Mouse (Mus musculus): Measurements from ENCODE around the gene 4931408C20Rik.

The 4931408C20Rik gene

GRCm38 (mm10) chr1:26686842-26687760 is at the start of gene 4931408C20Rik:
Gene 4931408C20Rik, minus strand, starts transcription at chr1:26687460.
- DNase-seq (ENCODE audit: low spot score): peak; percentile 51

- peak; percentile 38 for DNase-seq (ENCODE audit: low spot score)
Observed at GRCm38 (mm10) chr1:26687926-26688325, 666 bp upstream of the 4931408C20Rik start.

DNA sequence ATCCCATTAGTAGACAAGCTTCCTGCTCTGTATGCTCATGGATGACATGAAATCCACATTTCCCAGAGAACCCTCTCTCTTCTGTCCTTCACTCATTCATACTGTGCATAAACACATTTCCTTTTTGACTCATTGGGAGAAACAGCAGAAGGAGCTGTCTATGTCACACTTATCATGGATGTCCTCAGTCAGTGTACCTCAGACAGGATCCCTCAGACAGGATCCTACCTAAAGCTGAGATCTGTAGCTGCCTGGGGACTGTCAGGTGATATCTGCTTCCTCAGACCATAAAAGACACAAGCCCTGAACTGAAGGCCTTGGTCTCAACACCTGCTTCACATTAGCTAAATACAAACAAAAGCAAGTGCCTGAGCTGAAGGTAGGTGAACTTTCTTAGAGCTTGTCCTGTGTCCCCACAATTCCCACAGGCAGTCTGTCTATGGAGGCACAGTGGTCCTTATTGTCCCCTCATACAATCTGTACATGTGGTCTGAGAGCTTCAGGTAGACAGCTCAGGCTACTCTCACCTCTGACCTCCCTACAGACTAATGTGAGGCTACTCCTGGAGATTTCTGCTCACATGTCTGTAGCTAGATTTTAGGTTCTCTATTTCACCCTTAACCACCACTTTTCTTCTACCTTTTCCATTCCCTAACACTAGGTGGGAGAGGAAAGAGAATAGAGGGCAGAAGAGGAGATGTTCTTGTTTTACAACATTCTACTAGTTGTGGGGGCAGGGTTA is 1.1 kb downstream of the 4931408C20Rik start:
- peak; percentile 37 for DNase-seq (ENCODE audit: low spot score)

GRCm38 (mm10) chr1:26685383-26685782 is 1.9 kb downstream of the 4931408C20Rik start:
- no peak for DNase-seq (ENCODE audit: low spot score)

DNA sequence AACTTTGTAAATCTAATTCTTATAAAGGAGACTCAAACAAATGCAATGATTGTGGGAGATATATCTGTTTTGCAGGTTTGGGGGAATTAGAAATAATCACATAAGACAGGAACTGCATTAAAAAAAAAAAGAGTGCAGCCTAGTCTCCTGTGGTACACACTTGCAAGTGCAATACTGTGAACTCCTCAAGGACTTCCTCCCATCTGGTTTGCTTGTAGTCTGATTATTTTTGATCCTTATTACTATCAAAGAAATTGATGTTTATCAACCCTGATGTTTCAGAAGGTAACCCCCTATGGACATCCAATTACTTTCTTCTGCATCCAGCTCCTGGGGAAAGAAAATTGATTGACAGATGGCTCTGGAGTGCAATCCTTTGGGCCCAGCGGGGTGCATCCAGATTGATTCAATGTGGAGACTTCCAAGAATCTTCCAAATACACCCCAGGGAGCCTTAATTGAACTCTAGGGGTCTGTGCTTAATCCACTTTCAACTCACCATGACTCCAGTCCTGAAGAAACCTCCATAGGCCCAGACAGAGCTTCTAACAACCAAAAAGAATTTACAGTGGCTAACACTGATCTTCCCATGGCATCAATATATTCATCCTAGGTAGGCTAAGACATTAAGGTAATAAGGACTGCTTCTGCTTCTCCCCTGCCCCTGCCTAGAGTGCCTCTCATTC is 37.4 kb downstream of the 4931408C20Rik start:
- DNase-seq (ENCODE audit: low spot score): peak; percentile 57

DNA sequence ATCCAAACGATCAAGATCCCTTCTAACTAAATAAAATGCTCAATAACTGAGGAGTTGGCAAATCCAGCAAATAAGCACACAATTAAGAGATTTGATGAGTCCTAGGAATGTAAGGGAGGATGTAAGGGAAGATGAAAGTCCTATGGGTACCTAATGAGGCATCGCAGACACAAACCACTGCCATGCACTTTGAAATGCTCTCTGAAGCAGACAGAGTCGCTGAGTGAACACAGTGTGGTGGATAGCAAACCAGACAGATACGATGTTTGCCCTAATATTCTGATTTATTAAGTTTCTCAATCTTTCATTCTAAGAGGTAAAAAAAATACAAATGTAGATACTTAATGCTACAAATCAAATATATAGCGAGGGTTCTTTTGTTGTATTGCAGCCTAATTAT is 51.2 kb downstream of the 4931408C20Rik start:
- peak; percentile 40 for DNase-seq (ENCODE audit: low spot score)

All from retina, embryonic 14.5 days (tissue).